Mouse (Mus musculus) CH12.LX (cell line): Measurements from ENCODE around the gene Myo10. TPM values are rescaled to one million over a fixed set of nuclear protein-coding genes. Genes with fewer than 3 reads are reported as not detected.

Experiments used
- DNase-seq: peaks from one replicate; pipeline ENCODE4 v3.0.0-alpha.2; 2013; ENCODE audit errors: extremely low read depth
- H3K27ac ChIP-seq: 2 replicates; pipeline ENCODE4 v1.5.1; 2012; ENCODE audit warnings: low read depth, mild to moderate bottlenecking, control low read depth, moderate library complexity; ENCODE audit not compliant: insufficient read depth
- H3K27me3 ChIP-seq: replicated peaks from 2 replicates; pipeline ENCODE3; 2012; ENCODE audit warnings: inconsistent platforms
- H3K36me3 ChIP-seq, 2 experiments: replicated peaks in 1 of 2; 2 replicates each; pipeline versions ENCODE3 to v1.6.1; 2012; ENCODE audit warnings: inconsistent platforms in 1 of 2, low read length in 1 of 2, mild to moderate bottlenecking in 1 of 2, mixed read lengths in 1 of 2, moderate library complexity in 1 of 2; ENCODE audit not compliant: control insufficient read depth in 1 of 2, insufficient read depth in 1 of 2
- H3K4me1 ChIP-seq, 2 experiments: 2 replicates each; pipeline ENCODE4 v1.6.1; 2012; ENCODE audit warnings: inconsistent platforms in 1 of 2, moderate library complexity in 1 of 2; ENCODE audit not compliant: insufficient read depth in 2 of 2, control insufficient read depth in 1 of 2
- H3K4me2 ChIP-seq: 2 replicates; pipeline ENCODE4 v1.6.1; 2012; ENCODE audit warnings: low read depth, mild to moderate bottlenecking, control low read depth; ENCODE audit not compliant: poor library complexity, insufficient read depth, severe bottlenecking
- H3K4me3 ChIP-seq, 3 experiments: fragments of 150-350 bp in 1 of 3; sonication (generic) in 1 of 3; replicated peaks in 1 of 3; 2 replicates each; pipeline versions ENCODE3 to v1.5.1; 2011 to 2012; ENCODE audit warnings: low read depth in 2 of 3, low read length in 2 of 3, mild to moderate bottlenecking in 2 of 3, moderate library complexity in 2 of 3, control low read depth in 1 of 3, improper control_type of control experiment in 1 of 3, inconsistent platforms in 1 of 3, mixed read lengths in 1 of 3; ENCODE audit not compliant: poor library complexity in 1 of 3
- H3K79me2 ChIP-seq: replicated peaks from 2 replicates; pipeline ENCODE4 v1.6.1; 2012; ENCODE audit warnings: mild to moderate bottlenecking, moderate library complexity; ENCODE audit not compliant: control insufficient read depth, poor library complexity, insufficient read depth, severe bottlenecking; ENCODE audit errors: extremely low read depth
- H3K9ac ChIP-seq: 2 replicates; pipeline ENCODE4 v1.6.1; 2012; ENCODE audit warnings: low read depth, mild to moderate bottlenecking, control low read depth, moderate library complexity; ENCODE audit not compliant: insufficient read depth
- H3K9me3 ChIP-seq: replicated peaks from 2 replicates; pipeline ENCODE3; 2012; ENCODE audit warnings: low read length, inconsistent platforms, mixed read lengths
- BHLHE40 ChIP-seq: IDR thresholded peaks from 2 replicates; pipeline ENCODE4 v1.6.1; 2011; ENCODE audit warnings: mild to moderate bottlenecking, low read depth, low read length, improper control_type of control experiment
- CHD1 ChIP-seq: IDR thresholded peaks from 2 replicates; pipeline ENCODE4 v1.6.1; 2012; ENCODE audit warnings: low read depth, low read length, improper control_type of control experiment, inconsistent platforms
- E2F4 ChIP-seq: IDR thresholded peaks from 2 replicates; pipeline ENCODE4 v1.6.1; 2011; ENCODE audit warnings: low read depth, low read length, improper control_type of control experiment; ENCODE audit not compliant: insufficient replicate concordance
- ELF1 ChIP-seq: IDR thresholded peaks from 2 replicates; pipeline ENCODE4 v1.6.1; 2014; ENCODE audit warnings: low read depth, mild to moderate bottlenecking, inconsistent platforms, low read length, improper control_type of control experiment
- ETS1 ChIP-seq: conservative IDR thresholded peaks from 2 replicates; pipeline ENCODE4 v1.6.1; 2012; ENCODE audit warnings: low read depth, mild to moderate bottlenecking, inconsistent platforms, low read length, improper control_type of control experiment, moderate library complexity
- IRF4 ChIP-seq: IDR thresholded peaks from 2 replicates; pipeline ENCODE4 v1.6.1; 2014; ENCODE audit warnings: low read depth, mild to moderate bottlenecking, inconsistent platforms, low read length, improper control_type of control experiment
- JUND ChIP-seq: conservative IDR thresholded peaks from 2 replicates; pipeline ENCODE4 v1.6.1; 2011; ENCODE audit warnings: low read depth, low read length, improper control_type of control experiment
- KAT2A ChIP-seq: IDR thresholded peaks from 2 replicates; pipeline ENCODE4 v1.6.1; 2012; ENCODE audit warnings: low read length, improper control_type of control experiment, inconsistent platforms; ENCODE audit not compliant: insufficient replicate concordance
- MAFK ChIP-seq: IDR thresholded peaks from 2 replicates; pipeline ENCODE4 v1.6.1; 2011; ENCODE audit warnings: low read length, improper control_type of control experiment; ENCODE audit not compliant: insufficient replicate concordance
- MAX ChIP-seq: IDR thresholded peaks from 2 replicates; pipeline ENCODE4 v1.6.1; 2011; ENCODE audit warnings: low read length, improper control_type of control experiment
- MAZ ChIP-seq: IDR thresholded peaks from 2 replicates; pipeline ENCODE4 v1.6.1; 2012; ENCODE audit warnings: low read depth, mild to moderate bottlenecking, inconsistent platforms, low read length, improper control_type of control experiment, moderate library complexity
- MEF2A ChIP-seq: IDR thresholded peaks from 2 replicates; pipeline ENCODE4 v1.6.1; 2014; ENCODE audit warnings: low read depth, mild to moderate bottlenecking, inconsistent platforms, low read length, improper control_type of control experiment, borderline replicate concordance
- MXI1 ChIP-seq: IDR thresholded peaks from 2 replicates; pipeline ENCODE4 v1.6.1; 2011; ENCODE audit warnings: mild to moderate bottlenecking, low read depth, low read length, improper control_type of control experiment
- MYC ChIP-seq: IDR thresholded peaks from 2 replicates; pipeline ENCODE4 v1.6.1; 2011; ENCODE audit warnings: low read depth, mild to moderate bottlenecking, improper control_type of control experiment, low read length
- POLR2A ChIP-seq: IDR thresholded peaks from 2 replicates; pipeline ENCODE4 v1.6.1; 2011; ENCODE audit warnings: low read depth, mild to moderate bottlenecking, improper control_type of control experiment, low read length
- POLR2AphosphoS2 ChIP-seq: IDR thresholded peaks from 2 replicates; pipeline ENCODE4 v1.6.1; 2011; ENCODE audit warnings: low read depth, low read length, improper control_type of control experiment
- RAD21 ChIP-seq: IDR thresholded peaks from 2 replicates; pipeline ENCODE4 v1.6.1; 2011; ENCODE audit warnings: low read depth, mild to moderate bottlenecking, low read length, improper control_type of control experiment, moderate library complexity
- RCOR1 ChIP-seq: conservative IDR thresholded peaks from 2 replicates; pipeline ENCODE4 v1.6.1; 2012; ENCODE audit warnings: low read depth, mild to moderate bottlenecking, inconsistent platforms, low read length, improper control_type of control experiment
- UBTF ChIP-seq: IDR thresholded peaks from 2 replicates; pipeline ENCODE4 v1.6.1; 2012; ENCODE audit warnings: low read depth, mild to moderate bottlenecking, inconsistent platforms, low read length, improper control_type of control experiment, moderate library complexity
- USF1 ChIP-seq: IDR thresholded peaks from 2 replicates; pipeline ENCODE4 v1.6.1; 2014; ENCODE audit warnings: low read depth, mild to moderate bottlenecking, inconsistent platforms, low read length, improper control_type of control experiment
- ZC3H11A ChIP-seq: IDR thresholded peaks from 2 replicates; pipeline ENCODE4 v1.6.1; 2012; ENCODE audit warnings: low read depth, mild to moderate bottlenecking, inconsistent platforms, low read length, improper control_type of control experiment
- ZKSCAN1 ChIP-seq: IDR thresholded peaks from 2 replicates; pipeline ENCODE4 v1.6.1; 2012; ENCODE audit warnings: low read depth, inconsistent platforms, low read length, improper control_type of control experiment, borderline replicate concordance
- ZMIZ1 ChIP-seq: IDR thresholded peaks from 2 replicates; pipeline ENCODE4 v1.6.1; 2012; ENCODE audit warnings: low read depth, mild to moderate bottlenecking, inconsistent platforms, low read length, improper control_type of control experiment
- dilution Hi-C: fragments of 300-500 bp; cut with MboI; formaldehyde crosslinking; loops from 2 replicates; pipeline ENCODE4 v1.14.3; 2020; ENCODE audit warnings: low sequenced_read_pairs; ENCODE audit not compliant: extremely low pct_unique_long_range_greater_than_20kb, extremely low pct_ligation_motif_present
- in situ Hi-C: fragments of 300-500 bp; cut with MboI; formaldehyde crosslinking; loops from 3 replicates; pipeline ENCODE4 v1.14.3; 2019; ENCODE audit warnings: low sequenced_read_pairs, low pct_ligation_motif_present, low pct_unique_long_range_greater_than_20kb, mixed read lengths
- polyA plus RNA-seq: library from polyadenylated mRNA; unstranded; fragments of >175 nt; gene quantifications from 2 replicates; pipeline ENCODE4 v1.2.1, GENCODE M21; 2012; ENCODE audit warnings: low read depth; ENCODE audit not compliant: insufficient read length
- total RNA-seq, 2 experiments: library from RNA; depleted of rRNA; stranded (reverse); fragments of 300-350 nt in 1 of 2; fragments of >200 nt in 1 of 2; gene quantifications; 2 replicates each; pipeline ENCODE4 v1.2.3; 2012 to 2014

Myo10 gene
- total and polyA plus RNA-seq, 3 experiments = 6.4 to 13.6 (median 8.6) TPM

DNA sequence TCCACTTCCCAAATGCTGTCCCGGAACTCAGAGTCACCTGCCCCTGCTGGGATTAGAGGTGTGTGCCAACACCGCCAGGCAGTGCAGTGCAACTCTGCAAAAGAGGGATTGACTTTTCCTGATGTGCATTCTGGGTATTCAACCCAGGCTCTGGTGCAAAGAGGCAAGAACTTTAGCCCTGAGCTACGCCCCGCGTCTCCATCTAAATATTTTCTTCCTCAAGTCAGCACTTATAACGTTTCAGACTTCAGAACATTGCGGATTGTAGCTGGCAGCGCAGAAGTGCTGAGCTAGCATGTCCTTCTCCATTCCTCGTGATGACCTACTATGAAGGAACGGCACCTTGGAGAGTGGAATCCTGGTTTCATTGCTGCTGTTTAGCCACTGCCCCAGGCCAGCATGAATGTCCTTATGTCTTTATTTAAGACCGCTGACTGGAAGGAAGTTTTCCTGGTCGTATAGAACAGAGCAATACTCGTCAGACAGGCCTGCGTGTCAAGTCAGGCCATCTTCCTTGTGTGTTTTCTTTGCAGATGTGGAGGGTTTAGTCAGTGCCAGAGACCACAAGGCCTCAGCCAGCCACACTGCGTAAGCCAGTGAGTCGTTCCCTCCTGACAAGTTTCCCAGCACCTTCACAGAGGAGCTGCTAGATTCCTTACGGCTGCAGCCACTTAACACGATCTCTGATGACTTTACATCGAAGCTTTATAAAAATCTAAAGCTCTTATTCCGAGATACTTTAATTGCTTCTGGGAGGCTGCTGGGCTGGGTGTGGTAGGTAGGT lies 186.5 kb downstream of the Myo10 start:
- dilution Hi-C loops = no loop called here
- H3K36me3 ChIP-seq = peaks cover 48 to 75% of the 10 kb centered on the region in 2 experiments
- no peak overlapping the region for H3K9ac ChIP-seq
- TF ChIP-seq ZMIZ1 = no peak
- no peak for TF ChIP-seq MAFK
- TF ChIP-seq MXI1 = no peak
- no peak for TF ChIP-seq BHLHE40
- TF ChIP-seq MAX = no peak
- no peak for TF ChIP-seq POLR2A
- TF ChIP-seq ZKSCAN1 = no peak
- TF ChIP-seq POLR2AphosphoS2 = no peak
- no peak for TF ChIP-seq UBTF
- no peak for TF ChIP-seq ETS1
- H3K9me3 ChIP-seq = no peaks in the 10 kb centered on the region
- no peak overlapping the region for H3K4me3 ChIP-seq
- no peak overlapping the region for H3K27ac ChIP-seq
- peaks cover 17 to 30% of the 10 kb centered on the region in 2 experiments for H3K4me1 ChIP-seq
- in situ Hi-C loops = loop anchor here (5.0 kb wide), 2 partner anchors 148 to 518 kb away; no protein-coding TSS in a partner anchor
- H3K79me2 ChIP-seq = peaks cover 15% of the 10 kb centered on the region
- H3K4me2 ChIP-seq = no peak overlapping the region
- DNase-seq = no peak
- H3K27me3 ChIP-seq = no peaks in the 10 kb centered on the region

DNA sequence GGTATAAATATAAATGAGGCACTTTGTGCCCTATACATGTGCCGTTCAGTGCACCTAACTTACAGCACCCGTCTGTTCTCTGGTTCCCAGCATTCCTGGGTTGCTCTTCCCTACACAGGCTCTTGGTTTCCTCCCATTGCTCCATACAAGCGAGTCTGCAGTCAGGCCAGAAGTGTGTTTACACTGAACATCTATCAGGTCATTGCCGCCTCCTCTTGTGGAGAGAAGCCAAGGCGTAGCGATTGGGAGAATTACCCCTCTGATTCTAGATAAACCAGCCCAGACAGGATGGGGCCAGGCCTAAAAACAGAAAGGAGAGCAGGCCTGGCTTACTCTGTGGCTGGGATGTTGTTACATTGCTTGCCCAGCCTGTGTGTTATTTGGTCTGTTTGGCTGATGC lies 187.3 kb downstream of the Myo10 start:
- TF ChIP-seq CHD1 (no peak), KAT2A (no peak), MAX (no peak), MYC (no peak), RCOR1 (no peak), E2F4 (no peak), IRF4 (no peak), MAZ (no peak), ZC3H11A (no peak), MEF2A (no peak), BHLHE40 (no peak), JUND (no peak), ELF1 (no peak), RAD21 (no peak), POLR2AphosphoS2 (no peak), USF1 (no peak)
- peaks cover 48 to 72% of the 10 kb centered on the region in 2 experiments for H3K36me3 ChIP-seq
- no peak for DNase-seq

More for the DNA sequence above, 187.3 kb downstream of the Myo10 start:
- Histone ChIP-seq H3K79me2 (peaks cover 15% of the 10 kb centered on the region), H3K4me1 (peaks cover 17 to 33% of the 10 kb centered on the region in 2 experiments), H3K4me2 (no peak overlapping the region), H3K9me3 (no peaks in the 10 kb centered on the region), H3K27ac (no peak overlapping the region), H3K4me3 (no peak overlapping the region), H3K27me3 (no peaks in the 10 kb centered on the region), H3K9ac (no peak overlapping the region)
- in situ Hi-C loops = loop anchor here (5.0 kb wide), 2 partner anchors 148 to 518 kb away; no protein-coding TSS in a partner anchor
- dilution Hi-C loops = no loop called here
